Mouse (Mus musculus): ENCODE results near the gene Col4a1.

- TF ChIP-seq CTCF (IDR thresholded peaks at IDR 0.05; ENCODE audit: borderline replicate concordance, control insufficient read depth, extremely low read depth, insufficient read depth, low read length, poor library complexity) = no peak
- no peak for TF ChIP-seq POLR2A (IDR thresholded peaks at IDR 0.05; ENCODE audit: control insufficient read depth, extremely low read depth, insufficient read depth, low read length, poor library complexity)
Observed at GRCm38 (mm10) chr8:11241488-11241887, 71.1 kb downstream of the Col4a1 start.

Measured in thymus, adult 2 months (tissue).